Mouse (Mus musculus) spleen, adult 2 months (tissue): ENCODE data around the gene S100z. TPM values are rescaled to one million over a fixed set of nuclear protein-coding genes. Genes with fewer than 3 reads are reported as not detected.

Source experiments
- DNase-seq, 2 experiments: peaks; one replicate each; pipeline versions ENCODE4 v3.0.0 to v3.0.0-alpha.2; 2012 to 2021; ENCODE audit warnings: low spot score in 2 of 2, low read depth in 1 of 2
- H3K27ac ChIP-seq: fragments of 200-500 bp; 2 replicates; pipeline ENCODE4 v1.5.1; 2012; ENCODE audit warnings: low read length, inconsistent platforms; ENCODE audit not compliant: insufficient read depth
- H3K27me3 ChIP-seq: fragments of 200-500 bp; 2 replicates; pipeline ENCODE4 v1.6.1; 2012; ENCODE audit warnings: mild to moderate bottlenecking, moderate library complexity, low read length, inconsistent platforms; ENCODE audit not compliant: control insufficient read depth, insufficient read depth
- H3K36me3 ChIP-seq: fragments of 200-500 bp; 2 replicates; pipeline ENCODE4 v1.6.1; 2012; ENCODE audit warnings: mild to moderate bottlenecking, low read length, inconsistent platforms; ENCODE audit not compliant: control insufficient read depth, insufficient read depth
- H3K4me1 ChIP-seq: fragments of 200-500 bp; 2 replicates; pipeline ENCODE4 v1.6.1; 2011; ENCODE audit warnings: inconsistent platforms; ENCODE audit not compliant: control insufficient read depth, insufficient read depth, insufficient read length
- H3K4me3 ChIP-seq: fragments of 200-500 bp; 2 replicates; pipeline ENCODE4 v1.5.1; 2011; ENCODE audit warnings: mild to moderate bottlenecking, inconsistent platforms; ENCODE audit not compliant: insufficient read depth, insufficient read length; ENCODE audit errors: extremely low read depth
- CTCF ChIP-seq: fragments of 200-500 bp; IDR thresholded peaks from 2 replicates; pipeline ENCODE4 v1.5.1; 2011; ENCODE audit warnings: mild to moderate bottlenecking, inconsistent platforms; ENCODE audit not compliant: insufficient read depth, insufficient read length, insufficient replicate concordance; ENCODE audit errors: extremely low read depth
- POLR2A ChIP-seq: fragments of 200-500 bp; IDR thresholded peaks from 2 replicates; pipeline ENCODE4 v1.6.1; 2011; ENCODE audit warnings: low read depth, low read length, inconsistent platforms
- WGBS: fragments of 180-500 bp; shearing (Covaris S2); methylation state at CpG from one replicate; pipeline ENCODE4 v1.1.7; 2018; 5-methylcytosine and 5-hydroxymethylcytosine counted together
- polyA plus RNA-seq: library from polyadenylated mRNA; depleted of rRNA; stranded (reverse); fragments of >200 nt; gene quantifications from 2 replicates; pipeline ENCODE4 v1.2.3, GENCODE M21; 2012; rRNA removed

Gene S100z
- polyA plus RNA-seq, 1 experiment = not detected

DNA sequence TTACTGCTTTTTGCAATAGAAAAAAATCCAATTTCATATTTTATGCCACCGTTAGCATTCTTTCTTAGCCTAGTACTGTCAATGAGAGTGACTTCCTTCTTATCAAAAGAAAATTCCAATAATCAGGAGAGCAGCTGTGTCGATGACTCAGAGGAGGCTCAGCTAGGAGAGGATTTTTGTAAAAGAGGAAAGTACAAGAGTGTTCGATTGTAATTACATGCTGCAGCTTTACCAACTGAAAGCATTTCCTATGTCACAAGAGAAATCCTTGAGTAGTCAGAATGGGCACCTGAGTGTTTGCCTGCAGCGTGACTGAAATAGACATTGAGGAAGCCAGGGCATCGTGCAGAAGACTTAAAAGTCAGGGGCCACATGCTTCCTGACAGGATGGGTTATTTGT lies 39.0 kb downstream of the S100z start:
- H3K4me1 ChIP-seq = peaks cover 8% of the 10 kb centered on the region
- no peak overlapping the region for H3K4me3 ChIP-seq
- TF ChIP-seq CTCF (no peak), POLR2A (no peak)
- peaks cover 8% of the 10 kb centered on the region for H3K27me3 ChIP-seq
- DNase-seq = no peak
- H3K36me3 ChIP-seq = no peaks in the 10 kb centered on the region
- 56% methylated on average over 5 of the region's 5 CpGs for WGBS
- H3K27ac ChIP-seq = no peak overlapping the region

DNA sequence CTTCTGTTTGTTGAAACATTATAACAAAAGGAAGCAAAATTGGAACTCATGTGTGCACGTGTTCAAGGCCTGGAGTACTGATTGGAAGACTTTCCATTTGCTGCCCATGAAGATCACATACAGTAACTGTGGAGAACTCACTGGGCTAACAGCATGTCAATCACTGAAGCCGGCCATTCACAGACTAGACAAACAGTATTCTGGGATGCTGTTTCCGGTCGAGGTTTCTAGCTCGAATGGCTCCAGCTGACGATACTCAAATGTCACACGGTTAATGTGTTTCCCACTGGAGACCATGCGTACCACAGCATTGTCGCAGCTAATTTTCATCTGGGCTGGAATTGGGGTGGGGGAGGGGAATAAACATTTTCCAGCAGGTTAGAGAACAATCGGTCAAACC lies 46.8 kb downstream of the S100z start:
- DNase-seq = no peak
- Histone ChIP-seq H3K4me1 (no peaks in the 10 kb centered on the region), H3K27ac (no peak overlapping the region), H3K4me3 (no peak overlapping the region), H3K27me3 (no peaks in the 10 kb centered on the region), H3K36me3 (no peaks in the 10 kb centered on the region)
- TF ChIP-seq POLR2A (no peak), CTCF (no peak)
- WGBS = 76% methylated on average over 10 of the region's 10 CpGs

DNA sequence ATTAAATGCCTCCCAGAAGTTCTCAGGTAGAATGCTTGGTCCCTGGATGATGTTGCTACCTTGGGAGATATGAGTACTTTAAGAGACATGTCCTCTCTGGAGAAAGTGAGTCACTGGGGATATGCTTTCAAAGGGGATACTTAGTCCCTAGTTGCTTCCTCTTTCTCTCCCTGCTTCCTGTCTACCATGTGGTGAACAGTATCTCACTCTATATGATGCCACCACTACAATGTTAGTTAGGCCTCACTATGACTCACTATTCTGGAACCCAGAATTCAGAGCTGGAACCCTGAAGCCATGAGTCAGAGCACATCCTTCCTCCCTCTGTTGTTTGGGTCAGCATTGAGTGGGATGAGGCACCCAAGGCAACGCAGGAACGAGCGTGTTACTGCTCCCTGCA lies 51.0 kb downstream of the S100z start:
- Histone ChIP-seq H3K4me1 (no peaks in the 10 kb centered on the region), H3K27ac (no peak overlapping the region), H3K4me3 (no peak overlapping the region), H3K36me3 (no peaks in the 10 kb centered on the region), H3K27me3 (no peaks in the 10 kb centered on the region)
- WGBS = 95% methylated on average over 3 of the region's 3 CpGs
- no peak for DNase-seq
- no peak for TF ChIP-seq POLR2A
- TF ChIP-seq CTCF = no peak

Other genes starting within 250 kb of the S100z start
- gene Pde8b, start 228.4 kb downstream of the S100z start, polyA plus RNA-seq = 0.46 and 0.71 TPM in 2 replicates
- 9.4 and 12.4 TPM in 2 replicates for gene Zbed3, start 155.1 kb downstream of the S100z start, polyA plus RNA-seq
- 10.9 and 16.0 TPM in 2 replicates for gene Aggf1, start 103.4 kb downstream of the S100z start, polyA plus RNA-seq
- gene Crhbp, start 33.8 kb downstream of the S100z start, polyA plus RNA-seq = 0.05 TPM in 1 of 2 replicates, not detected in the other
- 6.3 and 7.7 TPM in 2 replicates for gene F2rl1, start 46.5 kb upstream of the S100z start, polyA plus RNA-seq
- 25.6 and 30.7 TPM in 2 replicates for gene F2r, start 139.8 kb upstream of the S100z start, polyA plus RNA-seq
- gene F2rl2, start 218.1 kb upstream of the S100z start, polyA plus RNA-seq = 10.7 and 11.8 TPM in 2 replicates